Mouse (Mus musculus): ENCODE results near the gene Ltbp1.

DNA sequence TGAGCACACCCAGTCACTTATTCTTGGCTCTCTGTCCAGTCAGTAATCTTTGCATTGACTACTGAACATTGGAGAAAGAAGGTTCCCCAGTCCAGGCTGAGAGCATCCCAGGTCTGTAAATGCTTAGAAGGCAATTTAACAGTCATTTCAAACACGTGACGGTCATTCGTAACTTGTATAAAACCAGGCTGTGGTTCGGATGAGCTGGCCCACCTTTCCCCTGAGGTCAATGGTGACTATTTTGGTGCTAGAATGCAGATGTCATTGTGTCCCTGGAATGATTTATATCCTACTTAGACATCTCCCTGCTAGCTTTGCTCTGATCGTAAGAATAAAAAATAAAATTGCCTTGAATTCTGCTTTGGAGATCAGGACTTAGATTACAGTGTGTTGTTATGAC, 63.9 kb downstream of the Ltbp1 start:
- TF ChIP-seq CTCF (IDR thresholded peaks at IDR 0.05; ENCODE audit: control insufficient read depth, insufficient read depth, low read length) (no peak), POLR2A (IDR thresholded peaks at IDR 0.05; ENCODE audit: borderline replicate concordance, control insufficient read depth, low read depth, low read length) (no peak)
